Mouse (Mus musculus) kidney, postnatal 0 days (tissue): ENCODE measurements around the gene Comp. TPM values are rescaled to one million over a fixed set of nuclear protein-coding genes. Genes with fewer than 3 reads are reported as not detected.

Source experiments
- ATAC-seq: fragments of 200-750 bp; cut with Nextera tagmentation; replicated peaks from 2 replicates; pipeline ENCODE4 v1.8.0; 2017; ENCODE audit warnings: low read depth, moderate number of reproducible peaks, moderate TSS enrichment, moderate library complexity; ENCODE audit not compliant: low FRiP score
- DNase-seq: peaks from one replicate; pipeline ENCODE4 v3.0.0-alpha.2; 2016; ENCODE audit warnings: low spot score
- H3K27ac ChIP-seq: fragments of 300-500 bp; sonication (generic); 2 replicates; pipeline ENCODE4 v1.5.1; 2014; ENCODE audit warnings: mild to moderate bottlenecking
- H3K27me3 ChIP-seq: fragments of 300-500 bp; sonication (generic); 2 replicates; pipeline ENCODE4 v1.6.1; 2014; ENCODE audit warnings: low read length, mixed read lengths; ENCODE audit not compliant: insufficient read depth
- H3K36me3 ChIP-seq: fragments of 300-500 bp; sonication (generic); 2 replicates; pipeline ENCODE4 v1.6.1; 2014; ENCODE audit warnings: low read length, mixed read lengths; ENCODE audit not compliant: insufficient read depth
- H3K4me1 ChIP-seq: fragments of 300-500 bp; sonication (generic); replicated peaks from 2 replicates; pipeline ENCODE4 v1.6.1; 2014; ENCODE audit warnings: antibody characterized with exemption, low read length, mixed read lengths; ENCODE audit not compliant: insufficient read depth
- H3K4me2 ChIP-seq: fragments of 300-500 bp; sonication (generic); 2 replicates; pipeline ENCODE4 v1.6.1; 2014; ENCODE audit warnings: mild to moderate bottlenecking, low read length, moderate library complexity, mixed read lengths
- H3K4me3 ChIP-seq: fragments of 300-500 bp; sonication (generic); replicated peaks from 2 replicates; pipeline ENCODE4 v1.5.1; 2014; ENCODE audit warnings: low read depth, low read length
- H3K9ac ChIP-seq: fragments of 300-500 bp; sonication (generic); 2 replicates; pipeline ENCODE4 v1.6.1; 2014; ENCODE audit warnings: low read depth, low read length
- H3K9me3 ChIP-seq: fragments of 300-500 bp; sonication (generic); replicated peaks from 2 replicates; pipeline ENCODE4 v1.6.1; 2016; ENCODE audit warnings: low read length, inconsistent platforms, mixed read lengths
- CTCF ChIP-seq: IDR thresholded peaks from 2 replicates; pipeline ENCODE4 v1.5.1; 2016; ENCODE audit warnings: antibody characterized with exemption, low read depth, mild to moderate bottlenecking, moderate library complexity
- whole genome bisulfite sequencing: fragments of 180-500 bp; shearing (Covaris S2); extraction: QIAGEN DNeasy Blood & Tissue Kit; methylation state at CpG from one replicate; pipeline ENCODE4 v1.1.7; 2014; 5-methylcytosine and 5-hydroxymethylcytosine counted together
- polyA plus RNA-seq: library from polyadenylated mRNA; unstranded; fragments of >200 nt; fragmentation: Nextera tagmentation; extraction: Ambion mirVana; gene quantifications from 2 replicates; pipeline ENCODE4 v1.2.1, GENCODE M21; 2015

The Comp gene
- polyA plus RNA-seq, 1 experiment from 2014 or later = 0.28 TPM

DNA sequence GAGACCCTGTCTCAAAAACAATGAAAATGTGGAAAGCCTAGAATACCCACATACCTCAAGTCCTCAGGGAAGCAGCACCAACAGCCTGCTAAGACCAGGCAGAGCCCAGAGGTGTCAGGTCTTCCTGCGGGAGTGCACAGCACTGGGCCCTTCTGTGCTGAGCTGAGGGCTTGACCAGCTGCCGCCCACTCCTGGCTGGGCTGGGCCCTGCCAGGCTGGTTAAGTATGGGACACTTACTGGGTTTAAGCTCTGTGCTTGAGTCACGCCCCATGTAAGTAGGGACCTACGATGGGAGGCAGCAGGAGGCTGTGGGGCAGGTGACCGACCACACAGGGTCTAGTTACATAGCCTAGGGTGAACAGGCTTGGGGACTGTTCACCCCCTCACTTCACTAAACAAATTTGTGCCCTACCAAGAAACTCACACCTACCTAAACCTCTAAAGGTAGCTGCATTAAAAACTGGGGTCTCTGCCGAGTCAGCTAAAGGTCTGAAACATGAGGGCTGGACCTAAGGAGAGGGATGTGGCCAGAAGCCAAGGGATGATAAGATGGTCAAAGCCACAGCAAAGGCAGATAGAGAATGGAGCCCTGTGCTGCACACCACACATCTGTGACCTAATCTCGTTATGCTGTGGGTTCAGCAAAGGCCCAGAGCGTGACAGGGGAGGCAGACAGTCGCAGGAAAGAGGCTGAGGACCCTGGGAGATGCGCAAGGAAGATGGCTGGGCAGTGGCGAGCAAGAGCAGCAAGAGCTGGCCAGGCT, 46.7 kb downstream of the Comp start:
- H3K27ac ChIP-seq = no peak overlapping the region
- H3K36me3 ChIP-seq = no peaks in the 10 kb centered on the region
- no peak overlapping the region for H3K4me2 ChIP-seq
- no peaks in the 10 kb centered on the region; the same call in 1 of the 2 replicates for H3K4me1 ChIP-seq
- H3K27me3 ChIP-seq = no peaks in the 10 kb centered on the region
- no peak overlapping the region for H3K9ac ChIP-seq
- ATAC-seq (no peak), DNase-seq (no peak)
- no peak for TF ChIP-seq CTCF
- 79% methylated on average over 11 of the region's 11 CpGs for WGBS
- H3K4me3 ChIP-seq = no peak overlapping the region
- no peaks in the 10 kb centered on the region for H3K9me3 ChIP-seq

- Histone ChIP-seq H3K4me2 (no peak overlapping the region), H3K27ac (no peak overlapping the region), H3K9me3 (no peaks in the 10 kb centered on the region), H3K36me3 (no peaks in the 10 kb centered on the region), H3K27me3 (no peaks in the 10 kb centered on the region), H3K9ac (no peak overlapping the region), H3K4me1 (no peaks in the 10 kb centered on the region), H3K4me3 (no peak overlapping the region)
- DNase-seq (no peak), ATAC-seq (no peak)
- 53% methylated on average over 18 of the region's 18 CpGs for WGBS
- no peak for TF ChIP-seq CTCF
Observed at GRCm38 (mm10) chr8:70421349-70422104, 48.2 kb downstream of the Comp start.

DNA sequence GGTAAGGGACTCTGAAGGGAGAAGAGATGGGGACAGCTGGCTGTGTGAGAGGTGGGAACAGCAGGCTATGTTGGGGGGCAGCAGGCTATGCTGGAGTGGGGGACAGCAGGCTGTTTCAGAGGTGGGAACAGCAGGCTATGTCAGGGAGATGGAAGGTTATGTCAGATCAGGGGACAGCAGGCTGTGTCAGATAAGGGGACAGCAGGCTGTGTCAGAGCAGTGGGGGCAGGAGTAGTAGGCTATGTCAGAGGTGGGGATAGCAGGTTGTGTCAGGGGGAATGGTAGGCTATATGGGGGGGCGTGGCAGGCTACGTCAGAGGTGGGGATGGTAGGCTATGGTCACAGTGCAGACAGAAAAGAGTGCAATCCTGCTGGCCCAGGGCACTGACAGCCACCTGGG, 49.4 kb downstream of the Comp start:
- no peak for DNase-seq
- Histone ChIP-seq H3K4me1 (no peaks in the 10 kb centered on the region), H3K36me3 (no peaks in the 10 kb centered on the region), H3K4me2 (no peak overlapping the region), H3K27me3 (no peaks in the 10 kb centered on the region), H3K4me3 (no peak overlapping the region), H3K27ac (no peak overlapping the region), H3K9ac (no peak overlapping the region), H3K9me3 (no peaks in the 10 kb centered on the region)
- ATAC-seq = no peak
- no peak for TF ChIP-seq CTCF
- WGBS = 81% methylated on average over 2 of the region's 2 CpGs

GRCm38 (mm10) chr8:70426300-70426907, 53.0 kb downstream of the Comp start:
- H3K9me3 ChIP-seq = no peaks in the 10 kb centered on the region
- no peak for TF ChIP-seq CTCF
- H3K9ac ChIP-seq = no peak overlapping the region
- 93% methylated on average over 2 of the region's 2 CpGs for WGBS
- H3K27ac ChIP-seq = no peak overlapping the region
- H3K4me2 ChIP-seq = no peak overlapping the region
- no peaks in the 10 kb centered on the region for H3K4me1 ChIP-seq
- no peak for ATAC-seq
- H3K4me3 ChIP-seq = no peak overlapping the region
- no peaks in the 10 kb centered on the region for H3K36me3 ChIP-seq
- no peak for DNase-seq
- no peaks in the 10 kb centered on the region for H3K27me3 ChIP-seq

- no peak for DNase-seq
- H3K4me2 ChIP-seq = no peak overlapping the region
- WGBS = 90% methylated on average over 4 of the region's 4 CpGs
Observed at GRCm38 (mm10) chr8:70431213-70431612, 57.9 kb downstream of the Comp start.

More at GRCm38 (mm10) chr8:70431213-70431612, 57.9 kb downstream of the Comp start:
- Histone ChIP-seq H3K36me3 (no peaks in the 10 kb centered on the region), H3K27me3 (no peaks in the 10 kb centered on the region), H3K9ac (no peak overlapping the region), H3K4me1 (no peaks in the 10 kb centered on the region), H3K9me3 (no peaks in the 10 kb centered on the region), H3K4me3 (no peak overlapping the region), H3K27ac (no peak overlapping the region)
- TF ChIP-seq CTCF = no peak
- no peak for ATAC-seq

Other genes with a start within 250 kb of the Comp start
- 30.1 and 34.1 TPM in 2 replicates for gene Nr2c2ap, start 242.2 kb upstream of the Comp start, polyA plus RNA-seq
- 13.4 and 13.7 TPM in 2 replicates for gene Rfxank, start 234.4 kb upstream of the Comp start, polyA plus RNA-seq
- 48.3 and 49.3 TPM in 2 replicates for gene Borcs8, start 234.1 kb upstream of the Comp start, polyA plus RNA-seq
- 0.28 and 0.37 TPM in 2 replicates for gene Mef2b, start 233.8 kb upstream of the Comp start, polyA plus RNA-seq
- 52.3 and 62.4 TPM in 2 replicates for gene Tmem161a, start 201.2 kb upstream of the Comp start, polyA plus RNA-seq
- gene Slc25a42, start 161.3 kb upstream of the Comp start, polyA plus RNA-seq = 5.6 TPM in 2 replicates
- 14.0 and 17.1 TPM in 2 replicates for gene Sugp2, start 139.3 kb upstream of the Comp start, polyA plus RNA-seq
- gene Armc6, start 139.1 kb upstream of the Comp start, polyA plus RNA-seq = 14.1 and 16.7 TPM in 2 replicates
- gene Homer3, start 90.7 kb upstream of the Comp start, polyA plus RNA-seq = 48.9 and 50.0 TPM in 2 replicates
- 41.0 and 43.0 TPM in 2 replicates for gene Ddx49, start 71.1 kb upstream of the Comp start, polyA plus RNA-seq
- gene Cope, start 71.0 kb upstream of the Comp start, polyA plus RNA-seq = 309 and 334 TPM in 2 replicates
- 1.9 and 2.1 TPM in 2 replicates for gene Cers1, start 57.8 kb upstream of the Comp start, polyA plus RNA-seq
- 3.8 and 4.0 TPM in 2 replicates for gene Gdf1, start 43.7 kb upstream of the Comp start, polyA plus RNA-seq
- gene Upf1, start 20.3 kb upstream of the Comp start, polyA plus RNA-seq = 11.6 and 12.5 TPM in 2 replicates
- gene Crtc1, start 66.0 kb downstream of the Comp start, polyA plus RNA-seq = 13.6 and 14.6 TPM in 2 replicates
- 19.1 and 19.5 TPM in 2 replicates for gene Klhl26, start 103.4 kb downstream of the Comp start, polyA plus RNA-seq
- 3.0 and 3.5 TPM in 2 replicates for gene Tmem59l, start 113.8 kb downstream of the Comp start, polyA plus RNA-seq
- 31.3 and 33.7 TPM in 2 replicates for gene Crlf1, start 119.6 kb downstream of the Comp start, polyA plus RNA-seq
- 140 TPM in 2 replicates for gene Rex1bd, start 133.2 kb downstream of the Comp start, polyA plus RNA-seq
- 1,111 and 1,265 TPM in 2 replicates for gene Uba52, start 137.2 kb downstream of the Comp start, polyA plus RNA-seq
- 249 and 255 TPM in 2 replicates for gene Fkbp8, start 154.2 kb downstream of the Comp start, polyA plus RNA-seq
- gene Kxd1, start 154.4 kb downstream of the Comp start, polyA plus RNA-seq = 81.3 and 81.8 TPM in 2 replicates
- 14.9 and 17.1 TPM in 2 replicates for gene Ell, start 165.9 kb downstream of the Comp start, polyA plus RNA-seq
- gene Isyna1, start 220.8 kb downstream of the Comp start, polyA plus RNA-seq = 166 and 169 TPM in 2 replicates
- gene Ssbp4, start 235.3 kb downstream of the Comp start, polyA plus RNA-seq = 166 and 188 TPM in 2 replicates
- gene Lrrc25, start 242.6 kb downstream of the Comp start, polyA plus RNA-seq = 1.9 and 2.8 TPM in 2 replicates